Mouse (Mus musculus): ENCODE data around the gene Klhl26. TPM values are rescaled to one million over a fixed set of nuclear protein-coding genes. Genes with fewer than 3 reads are reported as not detected.
"Not testable (repeated sequence)": the region's sequence is repeated elsewhere in the genome, so short reads cannot be mapped to it uniquely, and the experiment has no call there.

The Klhl26 gene
- polyA plus RNA-seq, 1 experiment from 2014 or later: 19.1 TPM

DNA sequence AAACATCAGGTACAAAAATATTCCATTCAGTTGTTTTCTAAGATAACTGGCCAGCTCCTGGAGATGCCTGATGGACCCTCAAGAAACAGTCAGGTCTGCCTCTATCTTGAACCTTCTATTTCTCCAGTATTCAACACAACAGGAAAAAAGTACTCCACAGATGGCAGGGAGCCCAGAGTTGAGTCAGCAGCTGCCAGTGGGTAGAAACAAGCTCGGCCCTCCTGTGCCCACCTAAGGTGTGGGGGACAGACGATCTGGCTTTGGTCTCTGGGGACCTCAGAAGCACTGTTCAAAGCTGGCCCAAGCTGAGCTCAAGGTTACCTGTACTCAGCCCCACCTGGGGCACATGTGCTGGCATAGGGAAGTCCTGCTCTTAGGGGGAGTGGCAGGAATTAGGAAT, 36.7 kb upstream of the Klhl26 start:
- Histone ChIP-seq H3K36me3 (ENCODE audit: insufficient read depth, low read length) (peaks cover 16% of the 10 kb centered on the region), H3K4me3 (replicated peaks; ENCODE audit: low read depth, low read length) (no peak overlapping the region), H3K27ac (no peak overlapping the region), H3K4me2 (ENCODE audit: low read length) (no peak overlapping the region), H3K9me3 (replicated peaks; ENCODE audit: low read length) (no peaks in the 10 kb centered on the region), H3K4me1 (replicated peaks; ENCODE audit: insufficient read depth, low read length) (0 out of 2 replicates have a peak, but pooled peaks cover 6% of the 10 kb centered on the region), H3K27me3 (ENCODE audit: insufficient read depth, low read length) (no peaks in the 10 kb centered on the region), H3K9ac (ENCODE audit: low read depth, low read length) (no peak overlapping the region)
- ATAC-seq (replicated peaks; ENCODE audit: low FRiP score, low read depth) (no peak), DNase-seq (ENCODE audit: low spot score) (no peak)
- TF ChIP-seq CTCF (IDR thresholded peaks at IDR 0.05; ENCODE audit: low read depth): no peak
- WGBS: 70% methylated on average over 2 of the region's 2 CpGs

- DNase-seq (ENCODE audit: low spot score) (no peak), ATAC-seq (replicated peaks; ENCODE audit: low FRiP score, low read depth) (no peak)
- Histone ChIP-seq H3K4me2 (ENCODE audit: low read length) (no peak overlapping the region), H3K4me1 (replicated peaks; ENCODE audit: insufficient read depth, low read length) (0 out of 2 replicates have a peak, but pooled peaks cover 6% of the 10 kb centered on the region), H3K27ac (no peak overlapping the region), H3K27me3 (ENCODE audit: insufficient read depth, low read length) (no peaks in the 10 kb centered on the region), H3K9ac (ENCODE audit: low read depth, low read length) (no peak overlapping the region), H3K9me3 (replicated peaks; ENCODE audit: low read length) (no peaks in the 10 kb centered on the region), H3K4me3 (replicated peaks; ENCODE audit: low read depth, low read length) (no peak overlapping the region), H3K36me3 (ENCODE audit: insufficient read depth, low read length) (peaks cover 19% of the 10 kb centered on the region)
- 92% methylated on average over 11 of the region's 11 CpGs for WGBS
- TF ChIP-seq CTCF (IDR thresholded peaks at IDR 0.05; ENCODE audit: low read depth): no peak
Measured at GRCm38 (mm10) chr8:70512253-70512903, 35.6 kb upstream of the Klhl26 start.

DNA sequence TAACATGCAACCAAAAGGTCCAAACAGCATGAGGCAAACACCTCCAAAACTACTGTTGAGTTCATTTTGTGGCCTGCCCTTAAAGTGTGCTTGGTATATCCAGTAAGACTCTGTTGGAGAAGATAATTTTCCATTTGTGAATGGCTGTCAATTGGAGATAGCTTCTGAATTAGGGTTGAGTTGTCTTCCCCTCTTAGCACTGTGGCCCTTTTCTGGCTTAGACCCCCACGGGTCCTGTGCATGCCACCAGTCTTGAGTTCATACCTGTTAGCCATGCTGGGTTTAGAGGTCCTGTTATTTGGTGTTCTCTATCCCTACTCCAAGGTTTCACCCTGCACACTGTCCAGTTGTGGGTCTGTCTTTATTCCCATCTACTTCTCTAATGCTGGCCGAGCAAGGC, 35.0 kb upstream of the Klhl26 start:
- no peak for ATAC-seq (replicated peaks; ENCODE audit: low FRiP score, low read depth)
- TF ChIP-seq CTCF (IDR thresholded peaks at IDR 0.05; ENCODE audit: low read depth): no peak

GRCm38 (mm10) chr8:70511174-70511573, 34.4 kb upstream of the Klhl26 start:
- not testable (repeated sequence) for ATAC-seq (replicated peaks; ENCODE audit: low FRiP score, low read depth); H3K27me3 ChIP-seq (ENCODE audit: insufficient read depth, low read length); H3K4me1 ChIP-seq (replicated peaks; ENCODE audit: insufficient read depth, low read length); DNase-seq (ENCODE audit: low spot score); H3K9me3 ChIP-seq (replicated peaks; ENCODE audit: low read length); H3K9ac ChIP-seq (ENCODE audit: low read depth, low read length)
- H3K4me3 ChIP-seq (replicated peaks; ENCODE audit: low read depth, low read length): peak overlapping the region; percentile 84
- peak overlapping the region; percentile 93; the same call in 1 of the 2 replicates for H3K27ac ChIP-seq
- WGBS: 83% methylated on average over 6 of the region's 6 CpGs
- peaks cover 15% of the 10 kb centered on the region for H3K36me3 ChIP-seq (ENCODE audit: insufficient read depth, low read length)
- peak overlapping the region; percentile 95 for H3K4me2 ChIP-seq (ENCODE audit: low read length)

More for the DNA sequence above, 35.0 kb upstream of the Klhl26 start:
- Histone ChIP-seq H3K4me2 (ENCODE audit: low read length) (no peak overlapping the region), H3K27me3 (ENCODE audit: insufficient read depth, low read length) (no peaks in the 10 kb centered on the region), H3K4me1 (replicated peaks; ENCODE audit: insufficient read depth, low read length) (0 out of 2 replicates have a peak, but pooled peaks cover 6% of the 10 kb centered on the region), H3K27ac (no peak overlapping the region), H3K9me3 (replicated peaks; ENCODE audit: low read length) (no peaks in the 10 kb centered on the region), H3K9ac (ENCODE audit: low read depth, low read length) (no peak overlapping the region), H3K36me3 (ENCODE audit: insufficient read depth, low read length) (peaks cover 20% of the 10 kb centered on the region), H3K4me3 (replicated peaks; ENCODE audit: low read depth, low read length) (no peak overlapping the region)
- no peak for DNase-seq (ENCODE audit: low spot score)
- WGBS: 90% methylated on average over 2 of the region's 2 CpGs

DNA sequence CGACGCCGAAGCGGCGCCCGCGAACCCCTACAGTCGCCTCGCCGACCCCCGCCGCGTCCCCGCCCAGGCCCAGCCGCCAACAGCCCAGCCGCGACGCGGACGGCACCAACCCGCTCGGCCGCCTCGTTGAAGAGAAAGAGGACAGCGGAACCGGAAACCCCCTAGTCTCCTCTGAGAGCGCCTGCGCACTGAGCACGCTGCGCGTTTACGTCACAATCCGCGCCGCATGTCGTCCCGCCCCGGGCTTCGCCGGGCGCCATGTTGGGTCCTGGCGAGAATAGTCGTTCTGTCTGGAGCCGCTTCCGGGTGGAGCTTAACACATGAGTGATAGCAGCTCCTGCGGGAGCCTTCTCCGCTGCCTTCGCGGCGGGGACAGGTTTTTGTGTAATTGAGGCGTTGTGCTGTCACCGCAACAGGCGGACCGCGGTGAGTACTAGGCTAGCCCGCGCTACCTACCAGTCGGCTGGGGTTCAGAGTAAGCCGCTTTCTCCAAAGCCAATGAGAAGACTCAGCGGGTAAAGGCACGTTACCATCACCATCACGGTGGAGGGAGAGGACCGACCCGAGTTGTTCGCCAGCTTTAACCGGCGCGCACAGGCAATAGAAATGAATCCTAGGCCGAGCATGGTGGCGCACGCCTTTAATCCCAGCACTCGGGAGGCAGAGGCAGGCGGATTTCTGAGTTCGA, 33.6 kb upstream of the Klhl26 start, which contains the start of gene Uba52:
Gene Uba52 (minus strand): TSS at position 574 of the 688 bp plus-strand sequence.
- WGBS: 1% methylated on average over 74 of the region's 74 CpGs
- H3K9ac ChIP-seq (ENCODE audit: low read depth, low read length): peak within 1 kb of the TSS; percentile 98
- H3K4me1 ChIP-seq (replicated peaks; ENCODE audit: insufficient read depth, low read length): peaks cover 13% of the 10 kb centered on the region
- DNase-seq (ENCODE audit: low spot score): peak; percentile 99
- peaks cover 13% of the 10 kb centered on the region for H3K36me3 ChIP-seq (ENCODE audit: insufficient read depth, low read length)
- H3K4me3 ChIP-seq (replicated peaks; ENCODE audit: low read depth, low read length): peak within 1 kb of the TSS; percentile 84
- peak within 1 kb of the TSS; percentile 95 for H3K4me2 ChIP-seq (ENCODE audit: low read length)
- H3K27me3 ChIP-seq (ENCODE audit: insufficient read depth, low read length): no peaks in the 10 kb centered on the region
- TF ChIP-seq CTCF (IDR thresholded peaks at IDR 0.05; ENCODE audit: low read depth): no peak
- H3K9me3 ChIP-seq (replicated peaks; ENCODE audit: low read length): no peaks in the 10 kb centered on the region
- peak within 1 kb of the TSS; percentile 93 for H3K27ac ChIP-seq
- peak; percentile 85 for ATAC-seq (replicated peaks; ENCODE audit: low FRiP score, low read depth)

DNA sequence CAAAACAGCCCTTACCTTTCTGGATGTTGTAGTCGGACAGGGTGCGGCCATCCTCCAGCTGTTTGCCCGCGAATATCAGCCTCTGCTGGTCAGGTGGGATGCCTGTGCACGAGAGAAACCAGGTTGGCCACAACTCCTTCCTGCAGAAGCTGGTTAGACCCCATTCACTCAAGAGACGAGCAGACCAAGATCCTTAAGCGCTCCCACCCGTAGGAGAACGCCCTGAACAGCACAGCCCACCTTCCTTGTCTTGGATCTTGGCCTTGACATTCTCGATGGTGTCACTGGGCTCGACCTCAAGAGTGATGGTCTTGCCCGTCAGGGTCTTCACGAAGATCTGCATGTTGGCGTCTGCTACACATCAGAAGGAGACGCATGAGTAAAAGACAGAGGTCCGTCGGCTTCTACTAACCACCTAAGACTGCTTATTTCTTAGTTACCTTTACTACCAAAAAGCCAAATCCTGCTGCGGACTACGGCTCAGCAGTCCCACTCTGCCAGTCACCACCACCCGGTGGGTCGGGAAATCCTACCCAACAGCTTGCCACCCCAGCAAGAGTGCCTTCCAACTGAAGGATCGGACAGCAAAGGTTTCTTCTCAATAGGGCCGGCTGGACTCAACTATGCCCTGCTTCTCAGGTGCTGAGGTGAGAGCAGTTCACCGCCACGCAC, 32.6 kb upstream of the Klhl26 start:
- H3K36me3 ChIP-seq (ENCODE audit: insufficient read depth, low read length): peaks cover 13% of the 10 kb centered on the region
- peak overlapping the region; percentile 84 for H3K4me3 ChIP-seq (replicated peaks; ENCODE audit: low read depth, low read length)
- H3K27me3 ChIP-seq (ENCODE audit: insufficient read depth, low read length): no peaks in the 10 kb centered on the region
- H3K9me3 ChIP-seq (replicated peaks; ENCODE audit: low read length): no peaks in the 10 kb centered on the region
- TF ChIP-seq CTCF (IDR thresholded peaks at IDR 0.05; ENCODE audit: low read depth): no peak
- H3K4me1 ChIP-seq (replicated peaks; ENCODE audit: insufficient read depth, low read length): peaks cover 13% of the 10 kb centered on the region
- H3K4me2 ChIP-seq (ENCODE audit: low read length): peak overlapping the region; percentile 95
- DNase-seq (ENCODE audit: low spot score) (no peak), ATAC-seq (replicated peaks; ENCODE audit: low FRiP score, low read depth) (no peak)
- WGBS: 10% methylated on average over 25 of the region's 25 CpGs
- peak overlapping the region; percentile 93 for H3K27ac ChIP-seq
- H3K9ac ChIP-seq (ENCODE audit: low read depth, low read length): peak overlapping the region; percentile 98
